ENCODE assay signal across 13 mouse cellular contexts in the genomic region with DNA sequence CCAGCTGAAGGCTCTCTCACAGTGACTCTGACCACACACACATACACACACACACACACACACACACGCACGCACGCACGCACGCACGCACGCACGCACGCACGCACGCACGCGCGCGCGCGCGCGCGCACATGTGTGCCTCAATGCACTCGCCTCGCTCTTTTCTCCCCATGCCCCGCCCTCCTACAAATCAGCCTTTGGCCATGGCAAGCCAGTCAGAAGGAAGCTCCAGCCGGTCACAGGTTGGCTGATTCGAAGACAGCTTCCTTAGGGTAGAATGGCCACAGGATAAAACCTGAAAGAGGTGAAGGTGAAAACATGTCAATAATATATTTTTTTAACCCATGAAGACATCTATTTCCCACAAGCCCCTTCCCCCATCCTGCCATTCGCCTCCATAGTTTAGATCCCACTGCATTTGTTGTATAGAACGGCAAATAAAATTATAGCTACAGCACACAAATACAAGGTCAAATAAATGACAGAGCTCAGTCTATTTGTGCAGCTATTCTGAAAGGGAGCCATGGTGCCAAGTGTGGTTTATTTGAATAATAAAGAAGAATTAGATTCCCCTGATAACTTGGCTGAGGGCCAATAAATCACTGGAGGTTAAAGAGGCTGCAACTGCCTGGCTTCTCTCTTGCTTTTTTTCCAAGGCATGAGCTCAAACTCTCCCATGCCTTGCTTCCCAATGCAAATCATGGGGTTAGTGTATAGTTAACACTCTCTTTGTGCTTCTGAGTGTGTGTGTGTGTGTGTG.
DNase-seq lines count a peak whose midpoint lies in the region; ATAC-seq and TF ChIP-seq lines count a peak whose summit lies in the region.
"Had no signal": no experiment of that assay in that cellular context is flagged by ENCODE, and none has a peak within 500 bp of the region (broad histone marks: within the 10 kb centered on the region; RNA-seq: fewer than 3 reads in every experiment).

No protein-coding gene starts in this region.

- H3K9me3 ChIP-seq in forebrain, embryonic 13.5 days (replicated peaks): no peaks in the 10 kb centered on the region
- H3K9me3 ChIP-seq in forebrain, embryonic 11.5 days (ENCODE audit: control insufficient read depth, low read length): no peaks in the 10 kb centered on the region
- no peaks in the 10 kb centered on the region for H3K9me3 ChIP-seq in midbrain, embryonic 14.5 days (ENCODE audit: control insufficient read depth, low read length)
- H3K9me3 ChIP-seq in midbrain, embryonic 11.5 days (ENCODE audit: control insufficient read depth, low read length): no peaks in the 10 kb centered on the region
- no peaks in the 10 kb centered on the region for H3K9me3 ChIP-seq in hindbrain, embryonic 13.5 days
- H3K9me3 ChIP-seq in neural tube, embryonic 13.5 days: no peaks in the 10 kb centered on the region
- H3K9me3 ChIP-seq in heart, embryonic 10.5 days: no peaks in the 10 kb centered on the region
- H3K9me3 ChIP-seq: kidney, embryonic 15.5 days; limb, embryonic 12.5 days had no signal

- peak; percentile 22; the same call in 1 of the 2 replicates for ATAC-seq in forebrain, embryonic 13.5 days
- no peak for ATAC-seq in forebrain, embryonic 11.5 days (replicated peaks; ENCODE audit: low FRiP score)
- peak; percentile 27; the same call in 1 of the 2 replicates for ATAC-seq in midbrain, embryonic 14.5 days (ENCODE audit: low FRiP score, low TSS enrichment)
- ATAC-seq in midbrain, embryonic 11.5 days (ENCODE audit: low FRiP score): no peak
- no peak; the same call in 1 of the 2 replicates for ATAC-seq in hindbrain, embryonic 13.5 days (ENCODE audit: low FRiP score)
- no peak; the same call in 1 of the 2 replicates for ATAC-seq in neural tube, embryonic 13.5 days (ENCODE audit: low read depth)
- ATAC-seq: Patski had no signal

- WGBS in forebrain, embryonic 13.5 days: 68% methylated on average over 27 of the region's 27 CpGs
- WGBS in forebrain, embryonic 11.5 days: 72% methylated on average over 27 of the region's 27 CpGs
- 61% methylated on average over 27 of the region's 27 CpGs for WGBS in midbrain, embryonic 14.5 days
- 72% methylated on average over 27 of the region's 27 CpGs for WGBS in midbrain, embryonic 11.5 days
- WGBS in hindbrain, embryonic 13.5 days: 73% methylated on average over 27 of the region's 27 CpGs
- 65% methylated on average over 27 of the region's 27 CpGs for WGBS in neural tube, embryonic 13.5 days
- WGBS in heart, embryonic 10.5 days: 81% methylated on average over 27 of the region's 27 CpGs

- TF ChIP-seq CTCF in layer of hippocampus, adult 2 months (conservative IDR thresholded peaks at IDR 0.05): no peak

- H3K27ac ChIP-seq in forebrain, embryonic 13.5 days: peak overlapping the region; percentile 28; the same call in 1 of the 2 replicates
- H3K27ac ChIP-seq in forebrain, embryonic 11.5 days (ENCODE audit: low read depth, low read length): no peak overlapping the region
- peak overlapping the region; percentile 37; the same call in 1 of the 2 replicates for H3K27ac ChIP-seq in midbrain, embryonic 14.5 days (replicated peaks; ENCODE audit: low read depth, low read length)
- H3K27ac ChIP-seq in midbrain, embryonic 11.5 days (ENCODE audit: low read depth, low read length): no peak overlapping the region
- H3K27ac ChIP-seq in hindbrain, embryonic 13.5 days: peak overlapping the region; percentile 69
- peak overlapping the region; percentile 64 for H3K27ac ChIP-seq in neural tube, embryonic 13.5 days (replicated peaks)
- no peak overlapping the region for H3K27ac ChIP-seq in layer of hippocampus, adult 2 months
- no peak overlapping the region for H3K27ac ChIP-seq in heart, embryonic 10.5 days
- H3K27ac ChIP-seq: kidney, embryonic 15.5 days; limb, embryonic 12.5 days had no signal

- peaks cover 65% of the 10 kb centered on the region for H3K4me1 ChIP-seq in forebrain, embryonic 13.5 days
- 0 out of 2 replicates have a peak, but pooled peaks cover 2% of the 10 kb centered on the region for H3K4me1 ChIP-seq in forebrain, embryonic 11.5 days (replicated peaks; ENCODE audit: control insufficient read depth, insufficient read depth, low read length)
- peaks cover 53% of the 10 kb centered on the region for H3K4me1 ChIP-seq in midbrain, embryonic 14.5 days (ENCODE audit: control insufficient read depth, insufficient read depth, low read length)
- H3K4me1 ChIP-seq in midbrain, embryonic 11.5 days (ENCODE audit: control insufficient read depth, insufficient read depth, low read length): peaks cover 20% of the 10 kb centered on the region
- peaks cover 55% of the 10 kb centered on the region for H3K4me1 ChIP-seq in hindbrain, embryonic 13.5 days (replicated peaks)
- peaks cover 53% of the 10 kb centered on the region for H3K4me1 ChIP-seq in neural tube, embryonic 13.5 days (replicated peaks)
- peaks cover 10% of the 10 kb centered on the region; the same call in 1 of the 2 replicates for H3K4me1 ChIP-seq in heart, embryonic 10.5 days

- no peak overlapping the region for H3K9ac ChIP-seq in forebrain, embryonic 13.5 days
- no peak overlapping the region for H3K9ac ChIP-seq in forebrain, embryonic 11.5 days (ENCODE audit: low read length)
- no peak overlapping the region for H3K9ac ChIP-seq in midbrain, embryonic 14.5 days (replicated peaks; ENCODE audit: low read length)
- no peak overlapping the region for H3K9ac ChIP-seq in midbrain, embryonic 11.5 days (ENCODE audit: low read length)
- H3K9ac ChIP-seq in hindbrain, embryonic 13.5 days: no peak overlapping the region
- no peak overlapping the region for H3K9ac ChIP-seq in neural tube, embryonic 13.5 days
- H3K9ac ChIP-seq: kidney, embryonic 15.5 days; limb, embryonic 12.5 days had no signal

- no peaks in the 10 kb centered on the region for H3K27me3 ChIP-seq in forebrain, embryonic 13.5 days
- H3K27me3 ChIP-seq in forebrain, embryonic 11.5 days (ENCODE audit: control insufficient read depth, insufficient read depth, low read length): no peaks in the 10 kb centered on the region
- H3K27me3 ChIP-seq in midbrain, embryonic 14.5 days (ENCODE audit: control insufficient read depth, insufficient read depth, low read length): no peaks in the 10 kb centered on the region
- H3K27me3 ChIP-seq in midbrain, embryonic 11.5 days (ENCODE audit: control insufficient read depth, insufficient read depth, low read length): no peaks in the 10 kb centered on the region
- H3K27me3 ChIP-seq in hindbrain, embryonic 13.5 days: no peaks in the 10 kb centered on the region
- no peaks in the 10 kb centered on the region for H3K27me3 ChIP-seq in neural tube, embryonic 13.5 days
- H3K27me3 ChIP-seq in heart, embryonic 10.5 days (ENCODE audit: insufficient read depth, poor library complexity, severe bottlenecking): no peaks in the 10 kb centered on the region
- H3K27me3 ChIP-seq: Patski had no signal

- no peak overlapping the region for H3K4me2 ChIP-seq in forebrain, embryonic 13.5 days
- H3K4me2 ChIP-seq in forebrain, embryonic 11.5 days (ENCODE audit: low read depth, low read length, severe bottlenecking): no peak overlapping the region
- no peak overlapping the region for H3K4me2 ChIP-seq in midbrain, embryonic 14.5 days (ENCODE audit: low read length)
- H3K4me2 ChIP-seq in midbrain, embryonic 11.5 days: no peak overlapping the region
- H3K4me2 ChIP-seq in hindbrain, embryonic 13.5 days: no peak overlapping the region
- peak overlapping the region; percentile 15 for H3K4me2 ChIP-seq in neural tube, embryonic 13.5 days
- H3K4me2 ChIP-seq: kidney, embryonic 15.5 days; limb, embryonic 12.5 days had no signal

- no peak overlapping the region for H3K4me3 ChIP-seq in forebrain, embryonic 13.5 days
- H3K4me3 ChIP-seq in forebrain, embryonic 11.5 days (ENCODE audit: low read depth, low read length): no peak overlapping the region
- no peak overlapping the region for H3K4me3 ChIP-seq in midbrain, embryonic 14.5 days (replicated peaks; ENCODE audit: low read depth, low read length)
- no peak overlapping the region for H3K4me3 ChIP-seq in midbrain, embryonic 11.5 days (ENCODE audit: low read depth, low read length)
- no peak overlapping the region for H3K4me3 ChIP-seq in hindbrain, embryonic 13.5 days
- no peak overlapping the region for H3K4me3 ChIP-seq in neural tube, embryonic 13.5 days
- no peak overlapping the region for H3K4me3 ChIP-seq in layer of hippocampus, adult 2 months
- no peak overlapping the region for H3K4me3 ChIP-seq in heart, embryonic 10.5 days
- H3K4me3 ChIP-seq: kidney, embryonic 15.5 days; limb, embryonic 12.5 days had no signal

- no peaks in the 10 kb centered on the region for H3K36me3 ChIP-seq in forebrain, embryonic 13.5 days (ENCODE audit: poor library complexity, severe bottlenecking)
- no peaks in the 10 kb centered on the region for H3K36me3 ChIP-seq in forebrain, embryonic 11.5 days (ENCODE audit: control insufficient read depth, insufficient read depth, low read length)
- no peaks in the 10 kb centered on the region for H3K36me3 ChIP-seq in midbrain, embryonic 14.5 days (ENCODE audit: control insufficient read depth, insufficient read depth, low read length)
- H3K36me3 ChIP-seq in midbrain, embryonic 11.5 days (ENCODE audit: control insufficient read depth, insufficient read depth, low read length): no peaks in the 10 kb centered on the region
- H3K36me3 ChIP-seq in hindbrain, embryonic 13.5 days: no peaks in the 10 kb centered on the region
- H3K36me3 ChIP-seq in neural tube, embryonic 13.5 days: no peaks in the 10 kb centered on the region
- H3K36me3 ChIP-seq in heart, embryonic 10.5 days: no peaks in the 10 kb centered on the region
- H3K36me3 ChIP-seq: kidney, embryonic 15.5 days; limb, embryonic 12.5 days had no signal

- DNase-seq in forebrain, embryonic 11.5 days (ENCODE audit: low spot score): no peak
- peak; percentile 85 for DNase-seq in midbrain, embryonic 14.5 days
- DNase-seq in midbrain, embryonic 11.5 days (ENCODE audit: low spot score, missing footprints): no peak
- DNase-seq in layer of hippocampus, adult 2 months (ENCODE audit: low spot score in 2 of 2): no peak
- no peak for DNase-seq in heart, embryonic 10.5 days (ENCODE audit: low spot score)
- DNase-seq: adrenal gland, adult 2 months; lung, postnatal 14 days had no signal

Comparison
In these comparisons a context has a peak if more than half of its experiments do, and no peak if none do; other contexts are left out.
1. ATAC-seq: peak in forebrain, embryonic 13.5 days (single experiment) and midbrain, embryonic 14.5 days (single experiment); none in forebrain, embryonic 11.5 days (single experiment), midbrain, embryonic 11.5 days (single experiment), hindbrain, embryonic 13.5 days (single experiment) and neural tube, embryonic 13.5 days (single experiment).
2. H3K27ac ChIP-seq: peak in forebrain, embryonic 13.5 days (single experiment), midbrain, embryonic 14.5 days (single experiment), hindbrain, embryonic 13.5 days (single experiment) and neural tube, embryonic 13.5 days (single experiment); none in forebrain, embryonic 11.5 days (single experiment), midbrain, embryonic 11.5 days (single experiment), layer of hippocampus, adult 2 months (single experiment) and heart, embryonic 10.5 days (single experiment).